Mouse (Mus musculus): ENCODE measurements around the gene Ankrd13a.

DNA sequence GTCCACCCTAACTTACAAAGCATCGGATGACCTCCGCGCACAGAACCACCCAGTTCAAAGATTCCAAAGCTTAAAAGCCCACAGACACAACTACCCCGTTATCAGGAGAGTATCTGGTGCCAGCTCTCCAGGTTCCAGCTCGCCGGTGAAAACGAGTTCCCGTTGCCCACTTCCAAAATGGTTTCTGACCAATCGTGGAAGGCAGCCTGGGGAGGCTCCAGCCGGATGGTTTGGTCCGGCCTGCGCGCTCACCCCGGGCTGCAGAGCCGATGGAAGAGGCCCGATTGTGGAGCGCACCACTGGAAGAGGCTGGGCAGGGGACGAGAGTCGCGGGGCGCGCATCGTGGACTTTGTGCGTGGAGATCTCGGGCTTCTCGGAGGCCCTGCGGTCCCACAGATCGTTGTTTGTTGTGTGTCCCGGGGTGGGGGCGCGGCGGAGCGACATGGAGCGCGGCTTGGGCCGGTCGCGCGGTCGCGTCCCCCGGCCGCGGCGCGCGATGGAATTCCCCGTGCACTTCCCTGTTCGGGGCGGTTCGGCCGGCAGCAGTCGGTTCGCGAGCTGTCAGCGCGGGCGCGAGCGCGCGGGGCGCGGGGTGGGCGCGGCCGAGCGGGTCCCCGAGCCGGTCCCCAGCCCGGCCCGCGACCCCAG lies at the start of gene Ankrd13a:
- TF ChIP-seq CTCF (IDR thresholded peaks at IDR 0.05; ENCODE audit: low read depth, low read length) (no peak), POLR2A (IDR thresholded peaks at IDR 0.05; ENCODE audit: insufficient read depth, low read length) (no peak)

All from ES-Bruce4 (cell line).